Mouse (Mus musculus) cerebellum, adult 9-11 months (tissue): ENCODE data around the gene Cacna1a.

Experiments
- DNase-seq: peaks from one replicate; pipeline ENCODE4 v3.0.0; 2022

The Cacna1a gene

DNA sequence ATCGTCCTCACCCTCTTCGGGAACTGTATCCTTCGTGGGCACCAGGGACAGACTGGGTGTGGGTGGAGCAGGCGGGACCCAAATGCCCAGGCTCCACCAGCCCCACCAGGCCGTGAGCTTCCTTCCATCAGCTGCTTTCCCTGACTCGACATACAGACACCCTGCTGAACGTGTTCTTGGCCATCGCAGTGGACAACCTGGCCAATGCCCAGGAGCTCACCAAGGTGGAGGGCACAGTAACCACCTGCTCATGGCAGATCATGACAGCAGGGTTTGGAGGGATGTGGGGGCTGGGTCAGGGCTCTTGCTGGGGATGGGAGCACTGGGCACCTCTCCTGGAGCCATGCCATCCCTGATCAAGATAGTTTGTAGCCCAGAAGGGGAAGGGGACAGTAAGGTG, 164.9 kb downstream of the Cacna1a start:
- DNase-seq = peak; percentile 98

DNA sequence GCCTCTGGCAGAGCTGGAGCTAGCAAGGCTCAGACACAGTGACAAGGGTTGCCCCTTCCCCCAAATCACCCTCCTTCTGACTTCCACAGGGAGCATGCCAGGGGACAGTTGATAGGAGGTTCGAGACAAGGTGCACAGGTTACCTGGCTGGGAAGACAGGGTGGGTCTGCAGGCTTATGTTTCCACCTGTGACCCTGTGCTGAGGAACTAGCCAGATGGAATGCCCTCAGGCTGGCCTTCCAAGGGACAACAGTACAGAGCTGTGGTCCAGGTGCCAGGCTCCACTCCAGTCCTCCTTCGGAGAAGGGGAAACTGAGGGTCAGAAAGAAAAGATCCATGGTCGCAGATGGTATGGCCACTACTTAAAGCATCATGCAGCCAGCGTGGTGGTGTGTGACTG, 165.4 kb downstream of the Cacna1a start:
- no peak for DNase-seq

DNA sequence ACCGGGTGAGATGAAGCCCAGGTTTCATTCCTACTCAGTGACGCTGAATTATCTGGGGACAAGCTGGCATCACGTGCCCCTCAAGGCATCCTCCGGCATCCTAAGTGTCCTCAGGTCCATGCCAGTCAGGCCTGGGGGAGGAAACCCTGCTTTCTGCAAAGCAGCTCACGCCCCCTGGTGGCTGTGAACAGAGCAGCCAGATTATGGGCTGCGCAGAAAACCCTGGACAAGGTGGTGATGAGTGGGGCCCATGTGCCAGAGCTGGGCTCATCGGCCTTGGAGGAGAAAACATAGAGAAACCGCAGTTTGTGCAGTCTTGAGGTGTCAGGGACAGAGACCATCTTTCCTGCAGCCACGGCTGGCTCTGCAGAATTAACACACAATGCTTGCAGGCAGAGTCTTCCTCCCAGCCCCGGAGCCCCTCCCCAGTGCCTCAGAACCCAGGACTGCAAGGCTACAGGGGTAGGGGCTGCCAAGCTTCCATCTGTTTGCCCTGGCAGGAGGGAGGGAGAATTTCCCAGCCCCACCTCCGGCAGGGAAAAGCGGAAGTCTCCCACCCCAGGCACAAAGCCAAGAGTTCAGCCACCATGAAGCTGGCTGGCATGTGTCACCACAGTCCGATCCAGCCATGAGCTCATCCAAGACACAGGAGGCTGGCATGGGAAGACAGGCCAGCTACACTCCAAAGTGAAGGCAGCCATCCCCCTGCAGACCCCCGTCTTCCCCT, 166.2 kb downstream of the Cacna1a start:
- peak; percentile 99 for DNase-seq

DNA sequence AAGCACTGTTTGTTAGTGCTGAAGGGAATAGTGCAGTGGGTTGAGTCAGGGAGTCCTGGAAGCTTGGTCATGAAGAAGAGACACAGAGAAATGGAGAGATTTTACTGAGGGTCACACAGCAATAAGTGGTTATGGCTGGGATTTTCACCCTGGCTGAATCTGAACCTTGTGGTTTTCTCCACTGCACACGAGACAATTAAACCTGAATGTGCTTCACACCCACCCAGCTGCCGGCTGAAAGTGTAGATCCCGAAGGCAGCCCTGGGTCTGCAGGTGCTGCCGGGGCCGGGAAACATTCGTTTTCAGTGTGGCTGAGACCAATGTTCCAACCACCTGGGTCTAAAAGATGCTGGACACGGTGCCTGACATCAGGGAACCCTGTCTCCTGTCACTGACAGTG, 167.0 kb downstream of the Cacna1a start:
- DNase-seq = peak; percentile 53

DNA sequence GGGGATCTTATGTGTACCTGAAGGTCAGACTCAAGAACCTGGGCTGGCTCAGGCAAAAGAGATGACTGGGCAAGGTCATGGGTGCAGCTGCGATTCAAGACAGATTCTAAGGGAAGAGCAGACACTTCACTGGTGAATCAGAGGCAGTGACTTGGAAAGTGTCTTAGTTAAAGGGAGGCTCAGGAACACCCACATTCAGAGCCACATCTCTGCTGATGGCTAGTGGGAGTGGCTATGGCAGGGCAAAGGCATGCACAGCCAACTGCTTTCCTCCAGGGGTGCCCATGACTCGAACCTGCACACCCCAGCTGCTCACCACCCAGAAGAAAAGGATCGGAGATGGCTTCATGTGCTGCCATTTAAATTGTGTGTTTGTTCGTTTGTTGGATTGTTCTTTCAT, 169.7 kb downstream of the Cacna1a start:
- no peak for DNase-seq

DNA sequence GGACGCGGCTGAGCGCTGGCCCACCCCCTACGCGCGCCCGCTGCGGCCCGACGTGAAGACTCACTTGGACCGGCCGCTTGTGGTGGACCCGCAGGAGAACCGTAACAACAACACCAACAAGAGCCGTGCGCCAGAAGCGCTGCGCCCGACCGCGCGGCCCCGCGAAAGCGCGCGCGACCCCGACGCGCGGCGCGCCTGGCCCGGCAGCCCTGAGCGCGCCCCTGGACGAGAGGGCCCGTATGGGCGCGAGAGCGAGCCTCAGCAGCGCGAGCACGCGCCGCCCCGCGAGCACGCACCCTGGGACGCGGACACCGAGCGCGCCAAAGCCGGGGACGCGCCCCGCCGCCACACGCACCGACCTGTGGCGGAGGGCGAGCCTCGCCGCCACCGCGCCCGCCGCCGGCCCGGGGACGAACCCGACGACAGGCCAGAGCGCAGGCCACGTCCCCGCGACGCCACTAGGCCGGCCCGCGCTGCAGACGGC, 170.9 kb downstream of the Cacna1a start:
- DNase-seq = peak; percentile 64

DNA sequence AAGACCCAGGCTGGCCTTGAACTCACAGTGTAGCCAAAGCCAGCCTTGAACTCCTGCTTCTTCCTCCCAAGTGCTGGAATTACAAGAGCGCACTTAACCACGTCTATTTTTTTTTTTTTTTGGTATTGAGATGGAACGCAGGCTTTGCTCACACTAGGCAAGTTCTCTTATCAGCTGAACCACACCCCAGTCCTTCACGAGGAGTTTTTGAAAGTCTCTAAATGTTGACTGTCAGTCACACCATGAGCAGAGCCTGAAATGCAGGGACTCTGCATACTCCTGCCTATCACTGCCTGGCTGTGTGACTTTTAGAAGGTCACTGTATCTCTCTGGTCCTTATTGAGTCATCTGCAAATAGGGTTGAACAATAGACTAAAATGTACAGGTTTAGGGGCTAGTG, 173.5 kb downstream of the Cacna1a start:
- DNase-seq = no peak

DNA sequence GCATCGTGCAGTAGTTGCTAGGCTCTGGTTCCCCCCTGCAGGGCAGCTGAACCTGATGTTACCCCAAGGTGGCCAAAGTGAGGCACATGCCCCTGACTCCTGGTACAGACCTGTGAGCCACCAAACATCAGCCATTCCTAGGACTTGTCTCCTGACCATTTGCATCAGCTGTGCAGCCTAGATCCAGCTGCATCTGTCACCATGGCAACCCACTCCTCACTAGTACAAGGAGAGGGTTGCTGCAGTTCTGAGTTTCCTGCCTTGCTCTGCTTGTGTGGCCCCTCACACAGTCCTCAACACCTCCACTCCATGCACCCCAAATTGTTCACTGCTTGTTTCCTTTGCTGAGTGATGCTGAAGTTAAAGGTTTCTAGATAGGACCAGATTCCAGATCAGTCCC, 175.8 kb downstream of the Cacna1a start:
- no peak for DNase-seq

DNA sequence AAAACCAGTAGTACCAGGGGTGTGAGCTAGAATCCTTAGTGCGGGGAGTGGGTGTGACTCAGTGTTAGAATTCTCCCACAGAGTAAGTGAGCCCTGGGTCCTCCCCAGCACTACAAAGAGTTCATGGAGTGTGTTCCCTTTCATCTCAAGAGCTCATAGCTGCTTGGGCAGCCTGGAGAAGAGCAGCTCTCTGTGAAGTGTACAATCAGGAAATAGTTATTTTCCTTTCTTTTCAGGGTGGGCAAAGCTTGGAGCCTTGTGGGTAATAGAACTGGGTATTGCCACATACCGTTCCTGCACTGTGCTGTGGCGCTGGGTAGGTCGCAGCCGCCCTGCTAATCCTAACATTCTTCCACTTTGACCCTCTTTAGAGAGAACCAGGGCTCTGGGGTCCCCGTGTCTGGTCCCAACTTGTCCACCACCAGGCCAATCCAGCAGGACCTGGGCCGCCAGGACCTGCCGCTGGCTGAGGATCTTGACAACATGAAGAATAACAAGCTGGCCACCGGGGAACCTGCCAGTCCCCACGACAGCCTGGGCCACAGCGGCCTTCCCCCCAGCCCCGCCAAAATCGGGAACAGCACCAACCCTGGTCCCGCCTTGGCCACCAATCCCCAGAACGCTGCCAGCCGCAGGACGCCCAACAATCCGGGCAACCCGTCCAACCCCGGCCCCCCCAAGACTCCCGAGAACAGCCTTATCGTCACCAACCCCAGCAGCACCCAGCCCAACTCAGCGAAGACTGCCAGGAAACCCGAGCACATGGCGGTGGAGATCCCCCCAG, 177.5 kb downstream of the Cacna1a start:
- DNase-seq = peak; percentile 83

DNA sequence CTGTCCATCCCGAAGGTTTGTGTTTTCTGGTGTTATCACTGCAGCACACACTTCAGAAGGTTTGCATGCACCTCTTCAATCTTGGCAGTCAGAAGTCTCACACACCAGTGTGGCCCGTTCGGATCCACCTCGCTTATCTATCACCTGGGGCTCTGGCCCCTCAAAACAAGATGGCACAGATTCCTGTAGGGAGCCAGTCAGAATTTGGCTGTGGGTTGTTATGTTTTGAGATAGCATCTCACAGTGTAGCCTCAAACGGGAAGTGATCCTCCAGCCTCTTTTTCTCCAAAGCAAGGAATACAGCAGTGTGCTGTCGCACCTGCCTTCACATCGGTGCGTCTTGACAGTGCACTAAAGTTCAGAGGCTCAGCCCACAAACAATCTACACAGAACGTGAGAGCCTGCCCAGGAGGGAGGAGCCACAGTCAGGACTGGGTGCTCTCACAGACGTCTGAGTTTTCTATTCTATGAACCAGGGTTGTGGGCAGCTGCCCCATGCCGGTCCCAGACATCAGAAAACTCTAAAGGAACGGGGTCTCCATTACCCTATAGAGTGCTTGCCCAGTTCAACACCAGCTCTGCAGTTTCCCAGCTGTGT, 178.7 kb downstream of the Cacna1a start:
- DNase-seq = no peak

DNA sequence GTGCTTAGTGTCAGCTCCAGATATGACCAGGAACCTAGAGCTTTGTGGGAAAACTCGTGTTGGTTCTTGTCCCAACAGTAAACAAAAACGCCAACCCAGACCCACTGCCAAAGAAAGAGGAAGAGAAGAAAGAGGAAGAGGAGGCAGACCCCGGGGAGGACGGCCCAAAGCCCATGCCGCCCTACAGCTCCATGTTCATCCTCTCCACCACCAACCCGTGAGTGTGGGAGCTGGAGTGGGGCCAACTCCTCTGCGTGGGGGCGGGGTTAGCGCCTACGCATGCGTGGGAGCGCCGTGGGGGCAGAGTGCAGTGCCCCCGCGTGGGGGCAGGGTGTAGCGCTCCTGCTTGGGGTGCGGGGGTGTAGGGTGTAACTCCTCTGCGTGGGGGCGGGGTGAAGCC, 179.3 kb downstream of the Cacna1a start:
- DNase-seq = peak; percentile 63

DNA sequence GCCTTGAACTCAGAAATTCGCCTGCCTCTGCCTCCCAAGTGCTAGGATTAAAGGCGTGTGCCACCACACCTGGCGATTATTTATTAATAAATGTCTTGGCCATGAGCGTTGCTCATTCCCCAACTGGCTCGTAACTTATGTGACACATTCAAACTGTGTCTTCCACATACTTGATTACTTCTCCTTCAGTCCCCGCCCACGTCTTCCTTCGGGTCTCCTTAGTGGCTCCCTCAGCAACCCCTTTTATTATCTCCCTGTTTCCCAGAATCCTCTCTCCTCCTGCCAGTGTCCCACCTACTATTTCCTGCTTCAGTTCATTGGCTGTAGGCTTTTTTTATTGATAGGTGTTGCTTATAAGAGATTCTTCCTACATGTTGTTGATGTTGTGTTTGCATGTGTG, 180.5 kb downstream of the Cacna1a start:
- DNase-seq = no peak

DNA sequence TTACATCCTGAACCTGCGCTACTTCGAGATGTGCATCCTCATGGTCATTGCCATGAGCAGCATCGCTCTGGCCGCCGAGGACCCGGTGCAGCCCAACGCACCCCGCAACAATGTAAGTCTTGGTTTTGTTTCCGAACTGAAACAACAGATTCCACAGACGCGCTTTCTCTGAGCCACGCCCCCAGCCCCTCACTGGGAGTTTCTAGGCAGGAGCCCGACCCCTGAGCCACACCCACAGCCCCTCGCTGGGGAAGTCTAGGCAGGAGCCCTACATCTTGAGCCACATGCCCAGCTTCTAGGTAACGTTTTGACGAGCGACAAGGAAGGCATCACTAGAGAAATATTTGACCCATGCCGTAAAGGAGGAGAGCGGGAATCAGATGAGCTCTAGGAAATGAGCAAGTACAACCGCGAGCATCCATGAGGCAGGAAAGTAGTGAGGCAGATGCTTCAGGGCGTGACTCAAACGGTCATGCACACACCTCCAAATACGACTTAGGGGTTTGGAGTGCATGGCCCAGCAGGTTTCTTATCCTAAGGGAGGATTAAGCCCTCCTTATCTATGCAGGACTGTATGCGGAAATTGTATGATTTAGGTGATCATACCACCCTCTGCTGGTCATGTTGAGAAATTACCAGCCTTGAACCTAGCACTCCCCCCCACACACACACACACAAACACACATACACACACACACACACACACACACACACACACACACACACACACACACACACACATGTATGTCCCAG, 181.9 kb downstream of the Cacna1a start:
- DNase-seq = no peak

DNA sequence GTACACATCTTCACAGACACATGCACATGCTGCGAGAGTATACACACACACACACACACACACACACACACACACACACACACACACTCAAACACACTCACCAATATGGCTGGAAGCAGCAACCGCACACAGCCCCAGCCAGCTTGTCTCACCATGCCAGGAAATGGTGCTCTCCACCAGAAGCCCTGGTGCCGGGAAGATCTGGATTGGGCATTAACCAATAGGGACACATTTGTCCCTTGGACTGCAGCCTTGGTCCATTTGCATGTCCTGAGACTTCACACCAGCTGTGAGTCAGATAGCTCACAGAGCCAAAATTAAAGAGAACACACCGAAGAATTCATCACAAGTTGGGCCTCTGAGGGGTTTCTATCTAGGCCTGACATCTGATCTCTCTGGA, 189.2 kb downstream of the Cacna1a start:
- peak; percentile 51 for DNase-seq

DNA sequence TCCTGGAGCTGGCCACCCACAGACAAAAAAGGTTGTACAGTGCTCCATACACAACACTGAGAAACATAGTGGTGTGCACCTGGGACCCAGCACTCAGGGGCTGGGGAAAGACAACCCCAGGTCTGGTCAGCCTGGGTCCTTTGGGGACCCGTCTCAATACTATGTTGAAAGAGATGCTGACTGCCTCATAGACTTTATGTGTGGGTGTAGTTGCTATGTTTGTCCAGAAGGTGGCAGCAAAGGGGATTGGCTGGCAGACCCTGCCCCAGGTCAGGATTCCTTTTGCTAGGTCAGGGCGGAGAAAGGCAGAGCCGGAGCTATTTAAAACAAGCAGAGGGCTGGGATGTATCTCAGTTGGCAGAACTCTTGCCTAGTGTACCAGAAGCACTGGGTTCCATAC, 191.4 kb downstream of the Cacna1a start:
- peak; percentile 55 for DNase-seq

DNA sequence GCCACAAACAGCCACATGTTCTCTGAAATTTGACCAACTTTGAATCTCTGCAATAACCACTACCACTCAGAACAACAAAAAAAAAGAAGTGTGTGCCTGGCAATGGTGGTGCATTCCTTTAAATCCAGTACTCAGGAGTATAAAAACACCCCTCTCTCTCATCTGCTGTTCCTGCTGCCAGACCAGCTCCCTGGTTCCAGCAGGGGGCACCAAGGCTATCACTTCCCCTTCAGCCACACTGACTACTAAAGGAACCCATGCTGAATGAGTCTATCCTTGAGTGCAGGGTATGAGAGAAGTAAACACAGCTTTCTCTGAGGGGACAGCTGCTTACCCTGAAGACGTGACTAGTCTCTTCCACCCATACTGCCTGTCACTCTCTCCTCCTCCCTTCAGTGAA, 197.1 kb downstream of the Cacna1a start:
- DNase-seq = no peak

DNA sequence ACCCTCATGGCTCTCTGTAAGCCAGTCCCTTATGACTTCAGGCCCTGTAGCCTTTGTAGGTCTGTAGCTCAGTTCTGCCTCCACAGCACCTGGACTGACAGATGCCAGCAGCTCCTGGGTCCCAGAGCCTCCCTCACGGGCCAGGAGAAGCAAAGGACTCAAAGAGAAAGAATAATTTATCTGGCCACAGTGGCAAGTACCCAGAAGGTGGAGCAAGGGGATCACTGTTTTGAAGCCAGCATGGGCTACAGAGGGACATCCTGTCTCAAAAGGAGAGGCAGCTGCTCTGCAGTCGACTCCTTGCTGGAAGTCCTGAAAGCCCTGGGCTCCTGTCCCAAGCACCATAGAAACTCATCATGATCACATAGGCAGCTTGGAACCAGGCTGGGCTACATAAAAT, 198.0 kb downstream of the Cacna1a start:
- peak; percentile 75 for DNase-seq

DNA sequence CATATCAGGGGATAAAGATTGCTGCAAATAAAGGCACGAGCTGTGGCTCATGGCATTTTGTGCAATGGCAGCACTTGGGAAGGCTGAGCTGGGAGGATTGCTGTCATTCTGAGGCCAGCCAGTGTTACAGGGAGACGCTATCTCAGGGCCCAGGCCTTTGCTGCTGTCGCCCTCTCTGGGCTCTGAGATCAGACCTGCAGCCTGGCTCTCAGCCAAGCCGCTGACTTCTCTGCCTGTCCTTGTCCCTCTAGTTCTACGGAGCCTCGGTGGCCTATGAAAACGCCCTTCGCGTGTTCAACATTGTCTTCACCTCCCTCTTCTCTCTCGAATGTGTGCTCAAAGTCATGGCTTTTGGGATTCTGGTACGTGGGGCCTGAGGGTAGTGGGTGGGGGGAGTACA, 200.3 kb downstream of the Cacna1a start:
- DNase-seq = peak; percentile 41

DNA sequence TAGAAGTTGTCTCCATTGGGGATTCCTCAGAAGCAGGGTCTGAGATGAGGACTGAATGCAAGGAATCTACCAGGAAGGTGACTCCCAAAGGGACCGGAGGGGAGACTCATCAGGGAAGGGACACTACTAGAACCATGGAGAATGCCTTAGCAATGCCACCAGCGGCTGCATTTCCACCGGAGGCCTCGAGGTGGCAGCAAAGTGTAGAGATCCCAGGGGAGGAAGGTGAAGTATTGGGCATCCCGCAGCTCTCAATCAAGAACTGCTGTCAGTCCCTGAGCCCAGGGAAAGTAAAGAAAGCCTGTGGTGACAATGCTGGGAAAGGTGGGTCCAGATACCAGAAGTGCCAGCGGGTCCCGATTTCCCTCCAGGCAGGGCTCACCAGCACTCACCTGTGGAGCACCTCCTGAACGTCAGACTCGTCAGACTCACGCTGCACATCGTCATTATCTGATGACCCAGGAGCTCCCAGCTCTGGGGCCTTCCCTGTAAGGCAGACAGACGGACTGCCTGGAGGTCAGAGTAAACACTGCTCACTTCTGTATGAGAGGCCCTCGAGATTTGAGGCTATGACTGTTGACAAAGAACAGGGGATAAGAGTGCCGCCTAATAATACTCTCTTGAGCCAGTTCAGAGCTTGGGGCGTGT, 203.9 kb downstream of the Cacna1a start:
- peak; percentile 79 for DNase-seq

DNA sequence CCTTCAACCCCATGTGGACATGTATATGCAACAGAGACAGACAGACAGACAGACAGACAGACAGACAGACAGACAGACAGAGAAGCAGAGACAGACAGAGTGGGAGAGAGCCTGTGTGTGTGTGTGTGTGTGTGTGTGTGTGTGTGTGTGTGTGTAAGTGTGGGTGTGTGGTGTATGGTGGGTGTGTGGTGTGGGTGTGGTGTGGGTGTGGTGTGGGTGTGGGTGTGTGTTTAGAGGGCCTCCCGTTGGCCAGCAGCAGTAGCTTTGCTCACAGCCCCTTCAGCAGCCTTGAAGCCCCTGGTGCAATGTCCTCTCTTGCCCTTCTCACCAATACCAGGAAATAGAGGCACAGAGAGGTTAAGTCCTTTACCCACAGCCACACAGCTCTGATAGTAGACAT, 204.9 kb downstream of the Cacna1a start:
- DNase-seq = no peak

DNA sequence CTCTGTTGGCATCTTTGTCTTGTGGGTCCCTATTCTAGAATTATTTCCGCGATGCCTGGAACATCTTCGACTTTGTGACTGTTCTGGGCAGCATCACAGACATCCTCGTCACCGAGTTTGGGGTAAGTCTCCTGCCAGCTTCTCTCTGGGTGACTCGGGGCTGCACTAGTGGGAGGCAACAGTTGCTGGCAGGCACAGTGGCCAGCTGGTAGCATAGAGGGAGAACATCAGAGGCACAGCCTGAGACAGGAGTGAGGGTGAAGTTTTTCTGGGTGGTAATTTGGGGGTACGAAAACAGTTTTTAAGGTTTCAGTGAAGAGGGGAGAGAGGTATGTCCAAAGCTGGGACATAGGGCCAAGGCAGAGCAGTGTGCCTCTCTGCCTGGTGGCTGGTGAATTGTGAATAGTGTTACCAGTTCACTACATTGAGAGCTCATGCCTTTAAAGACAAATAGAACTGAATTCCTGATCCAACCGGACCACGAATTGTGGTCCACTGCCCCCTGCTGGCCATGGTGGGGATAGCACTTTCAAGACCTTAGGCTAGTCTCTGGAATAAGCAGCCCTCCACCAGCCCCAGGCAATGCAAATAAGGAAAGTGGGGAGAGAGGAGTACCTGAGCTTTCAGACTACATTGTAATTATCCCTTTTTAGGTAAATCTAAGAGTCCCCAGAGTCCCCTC, 206.0 kb downstream of the Cacna1a start:
- DNase-seq = peak; percentile 79

DNA sequence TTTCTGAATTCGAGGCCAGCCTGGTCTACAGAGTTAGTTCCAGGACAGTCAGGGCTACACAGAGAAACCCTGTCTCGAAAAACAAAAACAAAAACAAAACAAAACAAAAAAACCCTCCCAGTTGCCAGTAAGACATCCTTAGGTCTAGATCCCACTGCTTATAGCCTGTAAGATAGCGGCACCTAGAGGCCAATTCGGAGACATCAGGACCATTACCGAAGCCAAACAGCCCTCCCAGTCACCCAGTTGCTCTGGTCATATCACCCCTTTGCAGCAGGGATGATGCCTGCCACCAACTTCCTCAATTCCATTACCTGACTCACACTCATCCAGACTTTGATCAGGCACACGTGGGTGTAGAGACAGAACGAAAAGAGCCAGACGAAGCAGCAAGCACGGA, 207.4 kb downstream of the Cacna1a start:
- DNase-seq = no peak
